Mouse (Mus musculus) olfactory bulb, adult 2 months (tissue): Measurements from ENCODE around the gene Rasgrp3.

ENCODE experiments used
- CTCF ChIP-seq: fragments of 200-500 bp; IDR thresholded peaks from 2 replicates; pipeline ENCODE4 v1.5.1; 2012; ENCODE audit warnings: low read depth, mild to moderate bottlenecking, low read length, moderate library complexity; ENCODE audit not compliant: insufficient read depth
- POLR2A ChIP-seq: fragments of 200-500 bp; IDR thresholded peaks from 2 replicates; pipeline ENCODE4 v1.6.1; 2012; ENCODE audit warnings: mild to moderate bottlenecking, low read depth, low read length, moderate library complexity; ENCODE audit not compliant: insufficient read depth

GRCm38 (mm10) chr17:75532469-75532986, 96.8 kb downstream of the Rasgrp3 start:
- TF ChIP-seq CTCF (no peak), POLR2A (no peak)
